Mouse (Mus musculus) gastrocnemius, postnatal 25 days (tissue): ENCODE results near the gene Zfp53. TPM values are rescaled to one million over a fixed set of nuclear protein-coding genes. Genes with fewer than 3 reads are reported as not detected.
A peak's percentile ranks its signal among the peaks of the same experiment; 100 is the strongest.
"Not testable (repeated sequence)": the region's sequence is repeated elsewhere in the genome, so short reads cannot be mapped to it uniquely, and the experiment has no call there.

Experiments used
- DNase-seq: peaks from one replicate; pipeline ENCODE4 v3.0.0; 2022
- long read RNA-seq, 2 experiments: library from polyadenylated mRNA; stranded (forward); transcript quantifications; one replicate each; pipeline ENCODE4 v2.0.0; 2021
- total RNA-seq, 2 experiments: library from RNA; stranded (reverse); gene quantifications; 1 replicate in 1 of 2; 2 replicates in 1 of 2; pipeline ENCODE4 v1.2.3; 2021

The Zfp53 gene
- total RNA-seq: 1 to 10 TPM; 1.1 to 1.4 TPM
- long read RNA-seq, experiment 1, partial matches to known transcripts: 0 of 3 reads
- long read RNA-seq, experiment 1, other reads (novel, unspliced or antisense): 3 of 3 reads
- long read RNA-seq, experiment 2, partial matches to known transcripts: 0 of 3 reads
- long read RNA-seq, experiment 2, other reads (novel, unspliced or antisense): 1 of 3 reads

DNA sequence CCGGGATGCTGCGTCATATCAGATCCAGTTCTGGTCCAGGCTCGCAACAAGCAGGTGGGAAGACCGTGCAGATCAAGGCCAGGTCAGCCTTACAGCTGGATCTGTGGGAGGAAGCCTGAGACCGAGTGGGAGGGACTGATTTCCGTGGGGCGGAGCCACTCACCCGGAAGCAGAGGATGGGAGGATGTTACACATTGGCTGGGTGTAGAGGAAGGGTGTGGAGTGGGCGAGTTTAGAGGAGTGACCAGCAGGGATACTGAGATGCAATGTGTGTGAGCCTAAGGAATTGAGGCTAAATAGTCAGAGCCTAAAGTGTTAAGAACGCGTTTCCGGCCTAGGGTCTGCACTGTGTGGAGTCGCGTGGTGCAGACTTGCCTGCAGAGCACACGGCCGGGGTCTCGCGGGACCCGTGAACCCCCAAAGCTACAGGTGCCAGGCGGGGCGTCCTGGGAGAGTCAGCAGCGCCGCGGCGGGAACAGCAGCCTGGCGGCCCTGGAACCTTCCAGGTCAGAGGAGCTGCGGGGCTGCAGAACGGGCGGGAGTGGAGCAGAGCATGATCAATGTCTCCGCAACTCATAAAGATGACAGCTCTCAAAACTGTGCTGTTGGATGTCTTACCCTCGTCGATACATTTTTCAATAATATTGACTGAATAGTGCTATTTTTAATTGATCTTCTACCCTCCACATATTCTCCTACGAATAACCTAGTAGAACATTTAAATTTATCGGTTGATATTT, at the start of gene Zfp53:
TSS of gene Zfp53 (plus strand) at position 239 of the 740 bp plus-strand sequence.
- DNase-seq: peak; percentile 88

GRCm38 (mm10) chr17:21449669-21450068, 39.1 kb upstream of the Zfp53 start:
- peak; percentile 49 for DNase-seq

DNA sequence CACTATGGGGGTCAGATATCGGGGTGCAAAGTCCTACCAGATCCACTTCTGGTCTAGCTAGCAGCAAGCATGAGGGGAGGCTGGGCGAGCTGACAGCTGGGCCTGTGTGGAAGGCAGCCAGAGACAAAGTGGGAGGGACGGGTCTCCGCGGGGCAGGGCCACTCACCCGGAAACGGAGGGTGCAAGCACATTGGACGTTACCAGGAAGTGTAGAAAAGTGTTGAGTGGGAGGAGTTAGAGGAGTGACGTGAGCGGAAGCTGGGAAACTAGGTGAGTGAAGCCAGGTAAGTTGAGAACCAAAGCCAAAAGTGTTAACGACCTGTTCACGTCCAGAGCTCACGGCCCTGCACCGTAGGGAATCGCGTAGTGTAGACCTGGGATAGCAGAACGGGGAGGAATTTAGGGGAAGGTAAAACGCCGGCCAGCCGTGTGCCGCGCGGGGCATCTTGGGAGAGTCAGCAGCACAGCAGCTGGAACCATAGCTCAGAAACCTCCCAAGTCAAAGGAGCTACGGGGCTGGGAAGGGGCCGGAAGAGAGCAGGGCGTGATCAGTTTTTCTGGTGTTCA, 38.6 kb upstream of the Zfp53 start, which contains the start of gene Zfp51:
TSS of gene Zfp51 (plus strand) at position 237 of the 567 bp plus-strand sequence.
- DNase-seq: peak; percentile 94

- DNase-seq: no peak
Observed at GRCm38 (mm10) chr17:21463550-21463949, 25.2 kb upstream of the Zfp53 start.

GRCm38 (mm10) chr17:21472032-21472652, 16.7 kb upstream of the Zfp53 start:
- no peak for DNase-seq

DNA sequence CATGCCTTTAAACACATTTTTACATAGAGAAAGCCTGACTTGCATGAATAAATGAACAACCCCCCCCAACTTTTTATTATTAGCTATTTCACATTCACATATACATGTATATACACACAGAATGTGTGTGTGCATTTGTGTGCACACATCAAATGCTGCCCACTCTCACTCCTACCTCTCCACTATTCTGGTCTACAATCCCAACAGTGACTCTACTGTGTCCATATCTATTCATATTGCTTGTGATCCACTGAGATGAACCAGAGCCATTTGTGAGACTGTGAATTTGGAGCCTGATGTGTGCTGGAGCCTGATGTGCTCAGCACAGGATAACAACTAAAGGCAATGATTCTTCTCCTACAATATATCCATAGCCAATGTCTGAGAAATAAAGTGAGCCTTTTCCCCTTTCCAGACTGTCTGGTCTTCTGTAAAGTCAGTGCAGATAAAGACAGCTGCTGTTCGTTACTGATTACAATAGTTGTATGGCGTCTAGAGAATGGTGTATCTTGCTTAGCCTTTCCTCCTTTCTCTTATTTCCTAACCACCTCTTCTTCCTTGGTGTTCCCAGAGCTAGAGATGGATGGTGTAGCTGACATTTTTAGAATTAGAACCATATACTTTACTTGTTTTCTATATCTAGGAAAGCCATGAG, 16.0 kb upstream of the Zfp53 start:
- no peak for DNase-seq

DNA sequence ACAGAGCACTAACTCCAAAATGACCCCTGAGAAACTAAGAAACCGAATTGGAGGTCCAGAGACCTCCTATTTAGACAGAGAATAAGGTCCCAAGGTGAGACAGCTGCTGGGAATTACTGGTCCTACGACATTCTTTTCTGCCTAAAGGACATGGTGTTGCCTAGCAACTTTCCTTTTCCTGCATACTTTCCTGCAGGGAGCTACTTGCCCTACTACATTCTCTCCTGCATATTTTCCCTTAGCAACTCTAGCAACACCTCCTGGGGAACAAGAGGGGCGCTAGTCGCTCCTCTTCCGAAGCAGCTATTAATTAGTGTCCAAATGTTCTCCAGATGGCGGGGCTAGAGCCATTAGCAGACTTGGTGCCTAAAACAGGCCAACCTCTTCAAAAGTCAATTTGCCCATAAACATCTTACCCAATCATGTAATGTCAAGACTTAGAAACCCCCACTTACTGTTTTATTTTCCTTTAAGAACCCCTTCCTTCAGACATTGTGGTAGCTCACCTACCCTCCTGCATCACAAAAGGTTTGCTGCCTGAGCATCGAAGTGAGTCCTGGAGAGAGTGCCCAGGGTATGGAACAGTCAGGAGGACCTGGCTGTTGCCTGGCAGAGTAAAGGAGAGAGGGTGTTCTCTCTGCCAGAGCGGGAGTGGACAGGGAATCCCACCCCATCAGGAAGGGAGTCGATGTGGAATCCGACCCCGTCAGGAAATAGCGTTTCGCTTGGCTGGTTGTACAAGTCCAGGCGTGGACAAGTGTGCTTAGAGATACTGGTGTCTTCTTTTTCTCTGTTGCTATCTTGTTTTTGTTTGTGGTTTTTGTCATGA, 15.2 kb upstream of the Zfp53 start:
- DNase-seq: no peak

- DNase-seq: not testable (repeated sequence)
Observed at GRCm38 (mm10) chr17:21474729-21475128, 14.1 kb upstream of the Zfp53 start.

DNA sequence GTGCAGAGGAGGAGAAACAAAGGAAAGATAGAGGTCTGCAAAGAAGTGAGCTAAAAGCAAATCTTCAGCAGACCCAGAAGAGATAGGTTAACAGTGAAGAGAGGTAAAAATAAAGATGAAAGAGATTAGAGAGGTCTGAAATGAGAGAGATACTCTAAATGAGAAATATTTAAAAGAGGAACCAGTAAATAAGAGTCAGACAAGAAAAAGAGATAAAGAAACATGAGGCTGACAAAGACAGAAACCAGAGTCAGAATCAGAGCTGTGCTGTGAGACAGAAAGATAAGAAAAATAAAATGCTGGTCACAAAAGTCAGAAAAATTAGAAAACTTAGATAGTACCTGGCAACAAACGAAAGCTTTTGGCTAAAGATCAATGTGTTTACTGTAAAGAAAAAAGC, 13.5 kb upstream of the Zfp53 start:
- DNase-seq: not testable (repeated sequence)

DNA sequence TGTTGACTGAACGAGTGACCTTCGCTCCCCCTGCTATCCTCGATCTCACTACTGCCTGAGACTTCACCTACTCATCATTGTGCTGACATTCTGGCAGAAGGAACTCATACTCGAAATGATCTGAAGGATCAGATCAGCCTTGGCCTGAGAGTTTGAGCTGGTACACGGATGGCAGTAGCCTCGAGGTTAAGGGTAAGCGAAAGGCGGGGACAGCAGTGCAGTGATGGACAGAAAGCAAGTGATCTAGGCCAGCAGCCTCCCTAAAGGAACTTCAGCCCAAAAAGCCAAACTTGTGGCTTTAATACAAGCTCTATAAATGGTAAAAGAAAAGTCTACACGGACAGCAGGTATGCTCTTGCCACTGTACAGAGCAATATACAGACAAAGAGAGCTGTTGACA, 12.4 kb upstream of the Zfp53 start:
- DNase-seq: not testable (repeated sequence)

- not testable (repeated sequence) for DNase-seq
Observed at GRCm38 (mm10) chr17:21478103-21478777, 10.6 kb upstream of the Zfp53 start.

DNA sequence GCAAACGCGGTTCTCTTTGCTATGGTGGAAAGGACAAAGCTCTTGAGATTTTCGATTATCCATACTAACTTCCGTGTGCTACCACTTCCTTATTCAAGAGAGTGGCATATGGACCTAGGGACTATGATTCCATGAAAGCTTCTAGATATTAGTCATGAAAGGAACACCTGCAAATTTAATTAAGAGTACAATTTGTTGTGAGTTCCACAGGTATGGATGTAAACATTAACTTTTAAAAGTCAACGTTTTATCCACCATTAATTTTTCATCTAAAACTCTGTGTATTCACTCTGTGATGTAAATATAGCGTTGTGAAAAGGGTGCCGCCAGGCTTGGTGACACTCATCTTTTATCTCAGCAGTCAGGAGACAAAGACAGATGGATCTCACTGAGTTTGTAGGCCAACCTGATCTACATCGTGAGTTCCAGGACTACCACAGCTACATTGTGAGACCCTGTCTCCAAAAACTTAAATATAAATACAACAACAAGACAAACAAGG, 753 bp downstream of the Zfp53 start:
- DNase-seq: no peak

DNA sequence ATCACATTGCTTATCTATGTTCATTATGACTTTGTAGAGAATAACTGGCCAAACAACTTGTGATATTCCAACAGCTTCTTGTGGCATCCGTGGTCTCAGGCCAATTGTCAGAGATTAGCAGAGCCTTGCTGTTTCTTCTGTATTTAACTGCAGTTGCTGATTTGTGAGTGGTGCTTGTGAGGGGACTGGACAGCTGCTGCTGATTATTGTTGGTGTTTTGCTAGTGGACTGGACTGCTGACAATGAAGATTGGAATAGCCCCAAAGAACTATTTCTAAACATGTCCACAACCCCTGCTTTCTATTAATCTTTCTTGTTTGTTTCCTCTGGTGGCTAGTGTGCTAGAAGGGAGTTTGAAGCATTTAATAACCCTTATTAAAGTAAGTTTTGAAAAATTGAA, 12.6 kb downstream of the Zfp53 start:
- DNase-seq: no peak

- no peak for DNase-seq
Observed at GRCm38 (mm10) chr17:21504524-21504923, 15.7 kb downstream of the Zfp53 start.

DNA sequence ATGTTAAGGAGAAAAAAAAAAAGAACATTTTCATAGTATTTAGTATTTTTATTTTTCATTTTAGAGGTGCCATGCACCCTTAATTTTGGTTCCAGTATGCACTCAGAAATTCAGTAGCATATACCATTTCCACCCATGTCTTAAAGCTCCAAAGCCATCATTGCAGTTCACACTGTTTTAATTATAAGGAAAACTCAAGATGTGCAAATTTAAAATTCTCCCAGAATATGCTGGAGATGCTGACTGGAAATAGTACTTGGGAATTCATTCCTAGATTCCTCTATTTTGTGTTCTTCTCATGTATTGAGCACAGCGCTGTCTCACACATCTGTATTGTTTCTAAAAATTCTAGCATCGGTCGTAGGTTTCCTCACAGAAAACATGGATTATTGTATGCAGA, 17.5 kb downstream of the Zfp53 start:
- DNase-seq: no peak

GRCm38 (mm10) chr17:21509756-21510155, 21.0 kb downstream of the Zfp53 start:
- DNase-seq: no peak

GRCm38 (mm10) chr17:21515403-21516105, 26.8 kb downstream of the Zfp53 start:
- peak; percentile 53 for DNase-seq

- peak; percentile 70 for DNase-seq
Observed at GRCm38 (mm10) chr17:21516201-21517129, 27.7 kb downstream of the Zfp53 start.

DNA sequence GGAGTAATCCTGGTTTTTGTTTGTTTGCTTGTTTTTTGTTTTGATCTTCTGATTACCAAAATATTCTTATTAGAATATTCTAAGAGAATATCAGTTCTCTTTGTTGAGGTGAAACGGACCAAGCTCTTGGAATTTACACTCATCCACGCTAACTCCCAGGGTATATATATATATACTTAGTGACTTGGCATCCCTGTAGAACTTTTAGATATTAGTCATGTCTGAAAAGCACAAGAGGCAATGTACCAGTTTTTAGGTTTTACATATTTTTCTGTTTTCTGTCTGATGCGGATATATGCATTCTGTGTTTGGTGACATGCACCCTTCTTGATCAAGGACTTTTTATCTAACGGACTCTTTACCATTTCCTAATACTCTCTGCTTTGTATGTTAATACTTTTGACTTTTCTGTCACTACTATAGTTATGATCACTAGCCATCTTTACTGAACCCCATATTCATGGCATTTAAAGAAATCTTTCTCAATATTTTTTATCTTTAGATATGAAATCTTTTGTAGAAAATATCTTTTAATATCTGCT, 28.4 kb downstream of the Zfp53 start:
- DNase-seq: no peak
